Mouse (Mus musculus) liver, embryonic 16.5 days (tissue): ENCODE results near the gene Zbtb12. TPM values are rescaled to one million over a fixed set of nuclear protein-coding genes. Genes with fewer than 3 reads are reported as not detected.

Source experiments
- ATAC-seq: fragments of 200-750 bp; cut with Nextera tagmentation; 2 replicates; pipeline ENCODE4 v1.8.0; 2017; ENCODE audit warnings: low read depth, mild to moderate bottlenecking, moderate number of reproducible peaks, moderate library complexity
- H3K27ac ChIP-seq: fragments of 300-500 bp; sonication (generic); 2 replicates; pipeline ENCODE4 v1.5.1; 2014; ENCODE audit warnings: mild to moderate bottlenecking, low read length
- H3K27me3 ChIP-seq: fragments of 300-500 bp; sonication (generic); 2 replicates; pipeline ENCODE4 v1.6.1; 2014; ENCODE audit warnings: low read depth, low read length, mixed read lengths; ENCODE audit not compliant: control insufficient read depth, insufficient read depth
- H3K36me3 ChIP-seq: fragments of 300-500 bp; sonication (generic); 2 replicates; pipeline ENCODE4 v1.6.1; 2014; ENCODE audit warnings: mild to moderate bottlenecking; ENCODE audit not compliant: control insufficient read depth, insufficient read depth
- H3K4me1 ChIP-seq: fragments of 300-500 bp; sonication (generic); 2 replicates; pipeline ENCODE4 v1.6.1; 2014; ENCODE audit warnings: low read depth, low read length, mixed read lengths; ENCODE audit not compliant: control insufficient read depth
- H3K4me2 ChIP-seq: fragments of 300-500 bp; sonication (generic); 2 replicates; pipeline ENCODE4 v1.6.1; 2014; ENCODE audit warnings: low read depth, low read length, mixed read lengths
- H3K4me3 ChIP-seq: fragments of 300-500 bp; sonication (generic); 2 replicates; pipeline ENCODE4 v1.5.1; 2014; ENCODE audit warnings: low read depth, mild to moderate bottlenecking, low read length
- H3K9ac ChIP-seq: fragments of 300-500 bp; sonication (generic); 2 replicates; pipeline ENCODE4 v1.6.1; 2014; ENCODE audit warnings: low read depth, low read length
- H3K9me3 ChIP-seq: fragments of 300-500 bp; sonication (generic); replicated peaks from 2 replicates; pipeline ENCODE4 v1.6.1; 2016; ENCODE audit warnings: low read length; ENCODE audit not compliant: control insufficient read depth
- WGBS: fragments of 180-500 bp; shearing (Covaris S2); extraction: QIAGEN DNeasy Blood & Tissue Kit; methylation state at CpG from one replicate; pipeline ENCODE4 v1.1.7; 2014; ENCODE audit not compliant: insufficient replicate concordance; 5-methylcytosine and 5-hydroxymethylcytosine counted together
- polyA plus RNA-seq: library from polyadenylated mRNA; unstranded; fragments of >200 nt; fragmentation: Nextera tagmentation; extraction: Ambion mirVana; gene quantifications from 2 replicates; pipeline ENCODE4 v1.2.1, GENCODE M21; 2015

Gene Zbtb12
- polyA plus RNA-seq, 1 experiment from 2014 or later, result 0.37 TPM

- Histone ChIP-seq H3K27me3 (no peaks in the 10 kb centered on the region), H3K9ac (no peak overlapping the region), H3K4me2 (no peak overlapping the region), H3K4me3 (no peak overlapping the region), H3K27ac (no peak overlapping the region), H3K4me1 (peaks cover 23% of the 10 kb centered on the region), H3K36me3 (peaks cover 23% of the 10 kb centered on the region), H3K9me3 (no peaks in the 10 kb centered on the region)
- WGBS, result 76% methylated on average over 6 of the region's 6 CpGs
- no peak for ATAC-seq
Observed at GRCm38 (mm10) chr17:34847192-34847591, 32.1 kb upstream of the Zbtb12 start.

- Histone ChIP-seq H3K27me3 (no peaks in the 10 kb centered on the region), H3K9me3 (no peaks in the 10 kb centered on the region), H3K36me3 (peaks cover 26% of the 10 kb centered on the region), H3K4me3 (no peak overlapping the region), H3K4me2 (no peak overlapping the region), H3K4me1 (peaks cover 23% of the 10 kb centered on the region), H3K9ac (no peak overlapping the region), H3K27ac (no peak overlapping the region)
- ATAC-seq, result no peak
- 79% methylated on average over 7 of the region's 7 CpGs for WGBS
Observed at GRCm38 (mm10) chr17:34847615-34848014, 31.7 kb upstream of the Zbtb12 start.

- H3K27ac ChIP-seq, result peak within 1 kb of the TSS; percentile 71
- peaks cover 23% of the 10 kb centered on the region for H3K4me1 ChIP-seq
- H3K4me3 ChIP-seq, result peak within 1 kb of the TSS; percentile 81
- 1% methylated on average over 57 of the region's 65 CpGs for WGBS
- ATAC-seq, result peak; percentile 97
- no peaks in the 10 kb centered on the region for H3K9me3 ChIP-seq
- H3K4me2 ChIP-seq, result peak within 1 kb of the TSS; percentile 95
- H3K27me3 ChIP-seq, result no peaks in the 10 kb centered on the region
- peaks cover 28% of the 10 kb centered on the region for H3K36me3 ChIP-seq
- peak within 1 kb of the TSS; percentile 88 for H3K9ac ChIP-seq
Observed at GRCm38 (mm10) chr17:34849722-34850516, 29.4 kb upstream of the Zbtb12 start, which contains the start of the genes Skiv2l and Nelfe. Gene Skiv2l, minus strand, starts transcription at chr17:34850210. Gene Nelfe, plus strand, starts transcription at chr17:34850391.

- peak overlapping the region; percentile 71 for H3K27ac ChIP-seq
- peak; percentile 7; the same call in 1 of the 2 replicates for ATAC-seq
- H3K4me3 ChIP-seq, result peak overlapping the region; percentile 81
- peaks cover 29% of the 10 kb centered on the region for H3K36me3 ChIP-seq
- peak overlapping the region; percentile 88 for H3K9ac ChIP-seq
- 2% methylated on average over 20 of the region's 25 CpGs for WGBS
- no peaks in the 10 kb centered on the region for H3K9me3 ChIP-seq
- no peaks in the 10 kb centered on the region for H3K27me3 ChIP-seq
- peak overlapping the region; percentile 95 for H3K4me2 ChIP-seq
- peaks cover 23% of the 10 kb centered on the region for H3K4me1 ChIP-seq
Observed at GRCm38 (mm10) chr17:34850517-34851125, 28.7 kb upstream of the Zbtb12 start.

- ATAC-seq, result no peak
- Histone ChIP-seq H3K36me3 (peaks cover 30% of the 10 kb centered on the region), H3K9ac (no peak overlapping the region), H3K4me2 (no peak overlapping the region), H3K4me1 (peaks cover 26% of the 10 kb centered on the region), H3K4me3 (no peak overlapping the region), H3K27ac (no peak overlapping the region), H3K27me3 (no peaks in the 10 kb centered on the region), H3K9me3 (no peaks in the 10 kb centered on the region)
- WGBS, result 71% methylated on average over 8 of the region's 8 CpGs
Observed at GRCm38 (mm10) chr17:34853511-34853910, 25.8 kb upstream of the Zbtb12 start.

- WGBS, result 69% methylated on average over 3 of the region's 3 CpGs
- Histone ChIP-seq H3K36me3 (peaks cover 30% of the 10 kb centered on the region), H3K27ac (no peak overlapping the region), H3K4me3 (no peak overlapping the region), H3K9me3 (no peaks in the 10 kb centered on the region), H3K4me1 (peaks cover 19% of the 10 kb centered on the region), H3K4me2 (no peak overlapping the region), H3K27me3 (no peaks in the 10 kb centered on the region), H3K9ac (no peak overlapping the region)
- ATAC-seq, result no peak
Observed at GRCm38 (mm10) chr17:34854761-34855160, 24.5 kb upstream of the Zbtb12 start.

GRCm38 (mm10) chr17:34855825-34856224, 23.5 kb upstream of the Zbtb12 start:
- Histone ChIP-seq H3K27ac (no peak overlapping the region), H3K4me2 (no peak overlapping the region), H3K27me3 (no peaks in the 10 kb centered on the region), H3K9me3 (no peaks in the 10 kb centered on the region), H3K4me1 (peaks cover 16% of the 10 kb centered on the region), H3K9ac (no peak overlapping the region), H3K36me3 (peaks cover 30% of the 10 kb centered on the region), H3K4me3 (no peak overlapping the region)
- no peak for ATAC-seq
- 34% methylated on average over 3 of the region's 3 CpGs for WGBS

- Histone ChIP-seq H3K27ac (no peak overlapping the region), H3K9me3 (no peaks in the 10 kb centered on the region), H3K4me1 (peaks cover 4% of the 10 kb centered on the region; the same call in 1 of the 2 replicates), H3K9ac (no peak overlapping the region), H3K36me3 (peaks cover 25% of the 10 kb centered on the region), H3K4me2 (no peak overlapping the region), H3K27me3 (no peaks in the 10 kb centered on the region), H3K4me3 (no peak overlapping the region)
- 45% methylated on average over 4 of the region's 4 CpGs for WGBS
- ATAC-seq, result no peak
Observed at GRCm38 (mm10) chr17:34858670-34859069, 20.6 kb upstream of the Zbtb12 start.

- Histone ChIP-seq H3K27me3 (no peaks in the 10 kb centered on the region), H3K4me3 (peak overlapping the region; percentile 54; the same call in 1 of the 2 replicates), H3K9ac (no peak overlapping the region), H3K27ac (no peak overlapping the region), H3K4me2 (peak overlapping the region; percentile 43), H3K4me1 (peaks cover 4% of the 10 kb centered on the region; the same call in 1 of the 2 replicates), H3K36me3 (peaks cover 15% of the 10 kb centered on the region), H3K9me3 (no peaks in the 10 kb centered on the region)
- WGBS, result 67% methylated on average over 9 of the region's 9 CpGs
- no peak for ATAC-seq
Observed at GRCm38 (mm10) chr17:34860514-34860913, 18.8 kb upstream of the Zbtb12 start.
